In the genomic region with DNA sequence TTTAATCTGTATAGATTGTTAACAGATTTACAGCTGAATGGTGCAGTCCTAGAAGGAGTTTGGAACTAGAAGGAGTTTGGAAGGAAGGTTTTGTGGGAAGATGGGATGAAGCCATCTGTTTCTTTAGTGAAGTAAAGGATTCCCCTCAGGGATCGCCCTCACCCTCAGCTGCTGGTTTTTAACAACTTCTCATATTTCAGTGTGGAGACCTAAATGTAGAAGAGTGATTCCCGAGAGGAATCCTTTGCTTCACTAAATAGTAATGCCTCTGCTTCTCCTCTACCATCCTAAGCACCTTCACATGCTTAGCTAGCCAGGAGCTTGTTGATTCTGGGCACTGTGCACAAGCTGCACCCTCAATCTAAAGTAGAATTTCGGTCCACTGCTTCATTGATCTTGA, we compare ENCODE assay signal across 8 mouse cellular contexts. TPM values are rescaled to one million over a fixed set of nuclear protein-coding genes. Genes with fewer than 3 reads are reported as not detected.
A peak's percentile ranks its signal among the peaks of the same experiment; 100 is the strongest.
DNase-seq lines count a peak whose midpoint lies in the region; ATAC-seq and TF ChIP-seq lines count a peak whose summit lies in the region.

No protein-coding gene starts in this region.

- peak overlapping the region; percentile 61 for H3K9ac ChIP-seq in heart, postnatal 0 days (replicated peaks; ENCODE audit: low read depth, low read length)
- H3K9ac ChIP-seq in forebrain, postnatal 0 days: peak overlapping the region; percentile 78

- intact Hi-C loops in heart, postnatal 14 days (cut with DNase I): loop anchor here (5.0 kb wide), 1 partner anchor 76 kb away; a partner anchor contains a TSS

- no peak for TF ChIP-seq EP300 in heart, postnatal 0 days (IDR thresholded peaks at IDR 0.05; ENCODE audit: low read depth)

- TF ChIP-seq CTCF in heart, postnatal 0 days (IDR thresholded peaks at IDR 0.05; ENCODE audit: low read depth): no peak
- TF ChIP-seq CTCF in forebrain, postnatal 0 days (IDR thresholded peaks at IDR 0.05; ENCODE audit: low read depth): no peak

- WGBS in heart, postnatal 0 days: 3% methylated on average over 3 of the region's 3 CpGs
- 3% methylated on average over 3 of the region's 3 CpGs for WGBS in forebrain, postnatal 0 days
- WGBS in midbrain, embryonic 10.5 days: 13% methylated on average over 3 of the region's 3 CpGs

- peak overlapping the region; percentile 58 for H3K4me3 ChIP-seq in heart, postnatal 0 days (ENCODE audit: low read depth, low read length)
- H3K4me3 ChIP-seq in forebrain, postnatal 0 days (ENCODE audit: low read depth, low read length): peak overlapping the region; percentile 53
- peak overlapping the region; percentile 84 for H3K4me3 ChIP-seq in midbrain, embryonic 10.5 days

- no peaks in the 10 kb centered on the region for H3K36me3 ChIP-seq in heart, postnatal 0 days (replicated peaks; ENCODE audit: control insufficient read depth, insufficient read depth, low read length)
- no peaks in the 10 kb centered on the region for H3K36me3 ChIP-seq in forebrain, postnatal 0 days (ENCODE audit: insufficient read depth)
- H3K36me3 ChIP-seq in midbrain, embryonic 10.5 days: peaks cover 6% of the 10 kb centered on the region

- peak overlapping the region; percentile 77 for H3K27ac ChIP-seq in heart, postnatal 0 days (ENCODE audit: low read depth)
- H3K27ac ChIP-seq in forebrain, postnatal 0 days (ENCODE audit: low read depth, low read length): peak overlapping the region; percentile 95
- H3K27ac ChIP-seq in midbrain, embryonic 10.5 days (replicated peaks): peak overlapping the region; percentile 96

- no peak for ATAC-seq in heart, postnatal 0 days (ENCODE audit: insufficient read depth, low read depth)
- no peak for ATAC-seq in forebrain, postnatal 0 days

- no peaks in the 10 kb centered on the region for H3K9me3 ChIP-seq in heart, postnatal 0 days (replicated peaks; ENCODE audit: control insufficient read depth, low read length)
- H3K9me3 ChIP-seq in forebrain, postnatal 0 days (ENCODE audit: low read length): no peaks in the 10 kb centered on the region
- no peaks in the 10 kb centered on the region for H3K9me3 ChIP-seq in midbrain, embryonic 10.5 days (replicated peaks)

- no peaks in the 10 kb centered on the region for H3K4me1 ChIP-seq in heart, postnatal 0 days (ENCODE audit: control insufficient read depth, insufficient read depth)
- H3K4me1 ChIP-seq in forebrain, postnatal 0 days (ENCODE audit: insufficient read depth): no peaks in the 10 kb centered on the region
- peaks cover 31% of the 10 kb centered on the region for H3K4me1 ChIP-seq in midbrain, embryonic 10.5 days

- DNase-seq in heart, postnatal 0 days (ENCODE audit: low spot score): no peak
- no peak for DNase-seq in heart, postnatal 14 days
- DNase-seq in NIH3T3 (ENCODE audit: low read depth): peak; percentile 31
- DNase-seq in forebrain, postnatal 0 days: no peak
- DNase-seq in midbrain, embryonic 10.5 days (ENCODE audit: low spot score): no peak
- no peak for DNase-seq in urinary bladder, postnatal 4 days (ENCODE audit: low spot score in 2 of 2)
- no peak for DNase-seq in kidney, postnatal 25 days
- DNase-seq in gastrocnemius, postnatal 10 days: no peak

- no peaks in the 10 kb centered on the region for H3K27me3 ChIP-seq in heart, postnatal 0 days (ENCODE audit: control insufficient read depth, insufficient read depth, low read length)
- no peaks in the 10 kb centered on the region for H3K27me3 ChIP-seq in forebrain, postnatal 0 days (ENCODE audit: insufficient read depth, low read length)
- peaks cover 6% of the 10 kb centered on the region; the same call in 1 of the 2 replicates for H3K27me3 ChIP-seq in midbrain, embryonic 10.5 days (ENCODE audit: low read depth, poor library complexity, severe bottlenecking)

- peak overlapping the region; percentile 92 for H3K4me2 ChIP-seq in heart, postnatal 0 days (ENCODE audit: low read depth, low read length)
- peak overlapping the region; percentile 94 for H3K4me2 ChIP-seq in forebrain, postnatal 0 days (ENCODE audit: low read depth)

RNA-seq across cellular contexts. Expression of a gene that starts 0.3 kb away (rescaled TPM):
- 6.1 and 13.5 TPM in 2 replicates for total RNA-seq in heart, postnatal 0 days (2014; rRNA removed; ENCODE audit: low replicate concordance)
- 1.5 and 1.7 TPM in 2 replicates for polyA plus RNA-seq in heart, postnatal 0 days (2015; fragmentation: Nextera tagmentation; extraction: Ambion mirVana)
- total RNA-seq in heart, postnatal 14 days (2021): 1 to 10 TPM in 1 of 2 experiments, under 1 TPM in 1; 0.55 to 1.5 TPM
- total RNA-seq in forebrain, postnatal 0 days (2014; rRNA removed): 1.9 and 2.1 TPM in 2 replicates
- polyA plus RNA-seq in forebrain, postnatal 0 days (2015; fragmentation: Nextera tagmentation; extraction: Ambion mirVana): 1.2 and 1.4 TPM in 2 replicates
- polyA plus RNA-seq in midbrain, embryonic 10.5 days (2016; fragmentation: Nextera tagmentation; extraction: Ambion mirVana): 20.9 and 22.6 TPM in 2 replicates
- 1 to 10 TPM; 1.4 to 1.5 TPM for total RNA-seq in gastrocnemius, postnatal 10 days (2021)

RNA-seq across cellular contexts. Expression of a gene that starts 4.6 kb away (rescaled TPM):
- total RNA-seq in heart, postnatal 0 days (2014; rRNA removed; ENCODE audit: low replicate concordance): not detected in 2 replicates
- not detected in 2 replicates for polyA plus RNA-seq in heart, postnatal 0 days (2015; fragmentation: Nextera tagmentation; extraction: Ambion mirVana)
- not detected for total RNA-seq in heart, postnatal 14 days (2021)
- total RNA-seq in forebrain, postnatal 0 days (2014; rRNA removed): 46.2 and 54.9 TPM in 2 replicates
- 41.0 and 52.3 TPM in 2 replicates for polyA plus RNA-seq in forebrain, postnatal 0 days (2015; fragmentation: Nextera tagmentation; extraction: Ambion mirVana)
- polyA plus RNA-seq in midbrain, embryonic 10.5 days (2016; fragmentation: Nextera tagmentation; extraction: Ambion mirVana): 0.31 and 0.91 TPM in 2 replicates
- total RNA-seq in gastrocnemius, postnatal 10 days (2021): not detected

Comparison
In these comparisons a context has a peak if more than half of its experiments do, and no peak if none do; other contexts are left out.
1. RNA of a gene that starts 4.6 kb away (total RNA-seq): 46.2 to 54.9 TPM in forebrain, postnatal 0 days; not detected in gastrocnemius, postnatal 10 days, not detected in heart, postnatal 0 days and not detected in heart, postnatal 14 days; every median in the first group is over 10 times any median in the second.
2. Peak in every context shown above with its lines, with median percentiles within 50 percentile points of each other: H3K27ac ChIP-seq and H3K4me3 ChIP-seq.